7 mouse cellular contexts compared by ENCODE assay signal in the genomic region with DNA sequence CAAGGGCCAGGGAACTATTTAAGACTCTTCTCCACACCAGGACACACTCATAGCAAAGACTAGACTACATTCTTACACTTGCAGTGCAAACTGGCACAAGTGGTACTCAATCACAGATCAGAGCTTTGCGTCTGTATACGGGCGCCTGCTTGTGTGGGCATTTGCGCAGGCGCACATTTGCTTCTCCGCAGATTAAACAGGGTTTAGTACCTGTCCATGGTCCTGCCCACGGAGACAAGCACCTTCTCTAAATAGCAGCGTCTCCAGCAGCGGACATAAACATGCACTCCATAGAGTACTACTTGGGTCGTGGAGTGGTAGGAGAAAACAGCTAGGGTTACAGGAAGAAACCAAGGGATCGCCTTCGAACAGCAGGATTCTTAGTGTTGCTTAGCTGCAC.
DNase-seq lines count a peak whose midpoint lies in the region; ATAC-seq lines count a peak whose summit lies in the region.

No protein-coding gene starts in this region.

- DNase-seq in kidney, postnatal 10 days = peak; percentile 72
- DNase-seq in kidney, adult 11 months = no peak
- peak; percentile 14 for DNase-seq in NIH3T3 (ENCODE audit: low read depth)
- DNase-seq in lung, postnatal 4 days = peak; percentile 44 to 53
- no peak for DNase-seq in layer of hippocampus, adult 8-10 months (ENCODE audit: low spot score in 2 of 2)
- no peak for DNase-seq in right cerebral cortex, postnatal 25 days

- ATAC-seq in common myeloid progenitor, adult 5-6 weeks (replicated peaks; ENCODE audit: low read depth, poor library complexity, severe bottlenecking) = peak; percentile 67

Comparison
In these comparisons a context has a peak if more than half of its experiments do, and no peak if none do; other contexts are left out.
1. DNase-seq: peak in kidney, postnatal 10 days (single experiment), NIH3T3 (single experiment) and lung, postnatal 4 days (2 of 2); none in kidney, adult 11 months (single experiment), layer of hippocampus, adult 8-10 months (0 of 2) and right cerebral cortex, postnatal 25 days (single experiment).